Mouse (Mus musculus): ENCODE measurements around the gene Anxa4.

Anxa4 gene

DNA sequence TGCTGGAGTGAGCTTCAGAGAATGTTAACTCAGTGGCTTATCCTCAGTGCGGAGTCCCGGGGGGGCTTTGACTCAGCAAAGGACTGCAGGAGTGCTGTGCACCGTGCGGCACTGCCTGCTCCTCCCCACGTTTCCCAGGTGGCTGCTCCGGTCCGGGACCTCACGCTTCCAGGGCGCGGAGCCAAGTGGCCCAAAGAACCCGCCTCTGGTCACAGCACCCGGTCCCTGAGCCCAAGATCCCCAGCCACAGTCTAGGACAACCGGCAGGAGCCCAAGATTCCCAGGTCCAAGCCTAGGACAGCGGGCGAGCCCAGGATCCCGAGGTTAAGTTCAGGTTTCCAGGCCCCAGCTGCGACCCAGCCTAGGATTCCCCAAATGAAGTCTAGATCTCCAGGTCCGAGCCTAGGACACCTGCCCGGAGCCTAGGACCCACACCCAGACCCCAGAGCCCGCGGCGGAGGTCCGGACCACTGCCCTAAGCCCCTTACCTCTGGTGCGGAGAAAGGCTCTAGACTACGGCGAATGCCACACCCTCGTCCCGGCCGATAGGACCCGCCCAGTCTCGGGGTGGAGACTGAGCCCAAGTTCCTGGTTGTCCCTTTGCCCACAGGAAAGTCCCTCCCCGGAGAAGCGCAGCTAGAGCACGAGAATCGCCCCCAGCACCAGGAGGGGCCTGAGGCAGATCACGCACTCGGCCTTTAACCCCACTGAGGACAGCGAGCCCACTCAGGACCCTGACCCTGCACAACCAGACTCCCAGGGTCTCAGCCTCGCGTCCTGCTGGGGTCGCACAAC lies at the start of gene Anxa4:
Gene Anxa4 (minus strand): TSS at position 564 of the 795 bp plus-strand sequence.
- in situ Hi-C loops (cut with MboI, MseI) = no loop called here

GRCm38 (mm10) chr6:86841949-86842348 lies 48.6 kb upstream of the Anxa4 start:
- in situ Hi-C loops (cut with MboI, MseI) = no loop called here

- in situ Hi-C loops (cut with MboI, MseI) = no loop called here
These were observed 45.7 kb upstream of the Anxa4 start for GRCm38 (mm10) chr6:86839089-86839488.

DNA sequence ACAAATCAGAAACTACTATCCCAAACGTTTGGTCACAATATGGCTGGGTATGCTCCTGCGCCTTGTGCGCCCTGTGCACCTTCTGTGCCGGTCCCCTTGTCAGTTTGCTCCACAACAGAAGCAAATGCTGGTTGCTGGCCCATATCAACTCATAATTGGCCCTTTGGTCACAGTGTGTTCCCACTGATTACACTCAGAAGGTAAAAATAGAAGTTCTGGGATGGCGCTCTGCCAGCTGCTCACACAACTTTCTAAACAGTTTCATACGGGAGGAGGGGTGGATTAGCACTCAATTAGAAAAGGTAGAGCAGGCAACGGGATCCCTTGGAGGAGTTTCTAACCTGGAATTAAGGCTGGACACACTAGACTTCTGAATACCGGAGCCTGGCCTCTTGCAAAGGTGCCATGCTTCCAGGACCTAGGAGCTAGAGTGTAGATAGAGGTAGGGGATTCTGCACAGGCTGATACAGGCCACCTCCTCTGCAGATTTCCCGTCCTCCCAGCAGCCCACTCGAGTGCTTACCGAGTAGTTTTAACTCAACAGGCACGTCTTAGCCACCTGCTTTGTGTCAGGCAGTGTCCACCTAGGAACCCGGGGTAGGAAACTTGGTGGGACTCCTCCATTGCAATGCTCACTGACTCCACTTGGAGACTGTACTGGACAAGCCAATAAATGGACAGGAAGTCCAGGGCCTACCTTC lies 39.6 kb upstream of the Anxa4 start:
- in situ Hi-C loops (cut with MboI, MseI) = no loop called here

DNA sequence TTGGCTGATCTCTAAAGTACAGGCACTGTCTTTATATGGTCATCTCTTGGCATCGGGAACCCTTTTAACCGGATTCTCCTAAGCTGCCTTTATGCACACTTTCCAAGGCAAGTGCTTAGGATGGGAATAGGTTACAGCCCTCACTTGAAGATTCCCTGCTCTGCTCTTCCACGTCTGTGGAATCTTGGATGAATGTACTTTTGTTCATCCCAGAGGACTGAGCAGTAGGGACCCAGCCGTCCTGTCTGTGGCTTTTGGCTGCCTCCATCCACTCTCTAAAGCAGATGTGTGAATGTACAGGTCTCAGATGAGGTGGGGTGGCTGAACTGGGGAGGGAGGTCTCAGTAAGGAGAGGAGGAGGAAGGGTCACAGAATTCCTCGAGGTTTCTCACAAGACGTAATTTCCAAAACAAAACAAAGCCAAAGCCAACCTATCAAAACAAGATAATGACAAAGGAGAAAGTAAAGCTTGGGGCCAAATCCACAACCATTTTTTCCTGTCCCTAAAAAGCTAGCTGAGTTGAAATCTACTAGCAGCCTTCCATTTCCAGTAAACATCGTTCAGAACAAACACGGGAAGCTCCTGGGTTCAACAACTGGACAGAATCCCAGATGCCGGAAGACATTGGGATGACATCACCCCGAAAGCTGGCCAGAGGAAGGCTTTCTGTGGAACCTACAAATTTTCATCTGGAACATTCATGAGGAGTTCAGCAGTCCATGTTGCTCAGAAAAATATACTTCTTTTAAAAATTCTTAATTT lies 37.5 kb upstream of the Anxa4 start:
- in situ Hi-C loops (cut with MboI, MseI) = no loop called here

DNA sequence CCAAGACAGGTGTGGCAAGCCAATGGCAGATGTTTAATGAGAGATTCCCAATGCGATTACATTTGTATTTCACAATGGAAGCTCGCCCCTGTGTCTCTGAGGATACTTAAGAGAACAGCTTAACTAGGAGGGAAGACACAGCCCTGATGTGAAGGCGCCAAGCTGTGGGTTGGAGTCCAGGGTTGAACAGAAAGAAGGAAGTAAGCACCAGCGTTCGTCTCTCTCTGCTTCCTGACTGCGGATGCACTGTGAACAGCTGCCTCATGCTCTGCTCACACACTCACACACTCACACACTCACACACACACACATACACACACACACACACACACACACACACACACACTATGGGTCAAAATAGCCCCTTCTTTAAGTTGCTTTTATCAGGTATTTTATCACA lies 36.4 kb upstream of the Anxa4 start:
- in situ Hi-C loops (cut with MboI, MseI) = no loop called here

GRCm38 (mm10) chr6:86827432-86827831 lies 34.0 kb upstream of the Anxa4 start:
- in situ Hi-C loops (cut with MboI, MseI) = no loop called here

DNA sequence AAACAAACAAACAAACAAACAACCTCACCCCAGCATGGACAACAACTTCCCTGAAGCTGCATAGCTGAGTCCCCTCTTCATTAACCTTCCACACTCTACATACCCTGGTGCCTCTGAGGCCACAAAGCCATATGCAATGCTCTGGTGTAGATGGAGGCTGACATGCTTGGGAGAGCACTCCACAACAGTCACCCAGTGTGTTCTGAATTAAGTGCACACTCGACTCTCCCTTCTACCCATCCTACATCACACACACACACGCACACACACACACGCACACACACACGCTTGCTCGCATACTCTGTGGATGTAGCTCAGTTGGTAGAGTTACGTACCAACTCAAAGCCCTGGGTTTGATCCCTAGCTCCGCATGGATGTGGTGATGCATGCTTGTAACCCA lies 31.0 kb upstream of the Anxa4 start:
- in situ Hi-C loops (cut with MboI, MseI) = no loop called here

DNA sequence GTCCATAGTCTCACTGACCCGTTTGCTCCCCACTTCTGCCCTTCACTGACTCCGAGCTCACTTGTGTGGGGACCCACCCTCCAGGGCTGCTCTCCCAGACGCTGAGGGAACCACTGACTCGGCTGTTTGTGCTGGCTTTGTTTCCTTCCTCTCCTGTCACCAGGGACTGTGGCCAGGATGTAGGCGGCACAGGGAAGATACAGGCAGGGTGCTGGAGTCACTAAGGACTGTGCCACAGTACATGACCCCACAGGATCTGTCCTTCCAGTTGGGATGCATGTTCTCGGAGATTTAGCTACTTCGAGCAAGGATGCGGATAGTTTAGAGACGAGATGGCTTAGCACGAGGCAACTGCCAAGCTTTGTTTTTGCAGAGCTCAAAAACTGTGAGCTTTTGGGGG lies 30.4 kb upstream of the Anxa4 start:
- in situ Hi-C loops (cut with MboI, MseI) = no loop called here

DNA sequence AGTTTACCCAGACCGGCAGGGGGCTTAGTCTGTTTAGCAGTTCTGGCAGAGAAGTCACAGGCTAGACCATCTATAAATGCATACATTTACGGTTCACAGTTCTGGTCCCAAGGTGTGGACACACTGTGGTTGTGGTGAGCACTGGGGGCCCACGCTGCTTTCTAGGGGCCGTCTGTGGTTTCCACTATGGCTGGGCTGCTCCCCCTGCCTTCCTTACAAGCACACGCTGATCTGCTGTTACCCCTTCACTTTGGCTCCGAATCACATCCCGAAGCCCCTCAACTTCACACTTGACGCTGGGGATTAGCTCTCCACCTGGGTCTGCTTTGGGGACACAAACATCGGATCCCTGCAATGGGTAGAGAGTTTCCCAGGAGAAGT lies 29.7 kb upstream of the Anxa4 start:
- in situ Hi-C loops (cut with MboI, MseI) = no loop called here

GRCm38 (mm10) chr6:86822285-86823050 lies 29.1 kb upstream of the Anxa4 start:
- in situ Hi-C loops (cut with MboI, MseI) = no loop called here

- in situ Hi-C loops (cut with MboI, MseI) = no loop called here
These were observed 27.3 kb upstream of the Anxa4 start for GRCm38 (mm10) chr6:86820690-86821089.

GRCm38 (mm10) chr6:86819926-86820325 lies 26.5 kb upstream of the Anxa4 start:
- in situ Hi-C loops (cut with MboI, MseI) = no loop called here

DNA sequence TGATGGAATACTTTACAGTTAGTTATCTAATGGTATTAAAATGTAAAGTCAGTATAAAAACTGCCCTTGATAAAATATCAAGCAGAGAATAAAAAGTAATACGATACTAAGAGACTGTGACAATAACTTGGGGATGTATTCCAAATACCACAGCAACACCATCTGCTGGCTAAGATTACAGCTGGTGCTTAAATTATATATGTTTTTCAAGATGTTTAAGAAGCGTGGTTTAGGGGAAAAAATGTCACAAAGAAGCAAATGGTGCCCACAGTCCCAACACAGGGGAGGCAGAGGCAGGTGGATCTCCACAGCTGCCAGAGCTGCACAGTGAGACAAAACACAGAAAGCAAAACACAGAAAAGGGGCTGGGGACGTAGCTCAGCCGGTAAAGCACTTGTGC lies 25.5 kb upstream of the Anxa4 start:
- in situ Hi-C loops (cut with MboI, MseI) = no loop called here

DNA sequence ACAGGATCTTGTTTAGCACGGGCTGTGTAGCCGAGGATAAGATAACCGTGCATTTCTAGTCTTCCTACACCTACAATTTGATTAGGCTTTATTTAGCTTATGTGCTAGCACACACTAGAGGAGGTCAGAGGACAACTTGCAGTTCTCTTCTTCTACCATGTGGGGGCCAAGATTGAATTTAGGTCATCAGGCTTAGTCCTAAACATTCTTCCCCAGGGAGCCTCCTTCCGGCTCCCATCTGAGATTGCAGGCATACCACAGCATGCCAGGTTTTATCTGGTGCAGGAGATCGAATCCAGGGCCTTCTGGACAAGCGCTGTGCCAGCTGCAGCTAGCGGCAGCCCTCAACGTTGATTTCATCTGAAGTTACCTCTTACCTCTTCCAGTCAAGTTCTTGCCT lies 23.2 kb upstream of the Anxa4 start:
- in situ Hi-C loops (cut with MboI, MseI) = no loop called here

- in situ Hi-C loops (cut with MboI, MseI) = no loop called here
These were observed 22.1 kb upstream of the Anxa4 start for GRCm38 (mm10) chr6:86815436-86815835.

GRCm38 (mm10) chr6:86814926-86815325 lies 21.5 kb upstream of the Anxa4 start:
- in situ Hi-C loops (cut with MboI, MseI) = loop anchor here (5.0 kb wide), 2 partner anchors 102 to 187 kb away; no protein-coding TSS in a partner anchor

GRCm38 (mm10) chr6:86813341-86813740 lies 20.0 kb upstream of the Anxa4 start:
- in situ Hi-C loops (cut with MboI, MseI) = loop anchor here (5.0 kb wide), 2 partner anchors 104 to 189 kb away; no protein-coding TSS in a partner anchor

GRCm38 (mm10) chr6:86812919-86813318 lies 19.5 kb upstream of the Anxa4 start:
- in situ Hi-C loops (cut with MboI, MseI) = loop anchor here (5.0 kb wide), 2 partner anchors 104 to 189 kb away; no protein-coding TSS in a partner anchor

GRCm38 (mm10) chr6:86806455-86807086 lies 13.2 kb upstream of the Anxa4 start:
- in situ Hi-C loops (cut with MboI, MseI) = loop anchor here (5.0 kb wide), 1 partner anchor 59 kb away; no protein-coding TSS in a partner anchor

DNA sequence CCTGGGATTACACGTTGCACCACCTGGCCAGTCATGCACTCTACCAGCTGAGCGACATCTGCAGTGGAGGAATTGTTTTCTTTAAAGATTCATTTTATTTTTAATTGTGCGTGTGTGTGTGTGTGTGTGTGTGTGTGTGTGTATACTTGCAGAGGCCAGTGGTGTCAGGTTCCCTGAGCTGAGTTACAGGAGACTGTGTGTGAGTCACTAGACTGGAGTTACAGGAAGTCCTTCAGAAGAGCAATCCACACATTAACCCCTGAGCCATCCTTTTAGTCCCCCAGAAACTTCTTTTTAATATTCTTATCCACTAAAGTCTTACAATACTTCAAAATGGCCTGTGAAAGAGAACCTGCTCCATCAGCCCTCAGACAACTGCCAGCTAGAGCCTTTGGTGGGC lies 11.3 kb upstream of the Anxa4 start:
- in situ Hi-C loops (cut with MboI, MseI) = loop anchor here (5.0 kb wide), 1 partner anchor 57 kb away; no protein-coding TSS in a partner anchor
